Mouse (Mus musculus) lung, postnatal 0 days (tissue): ENCODE measurements around the gene Selenof.
A peak's percentile ranks its signal among the peaks of the same experiment; 100 is the strongest.

Source experiments
- CTCF ChIP-seq: IDR thresholded peaks from 2 replicates; pipeline ENCODE4 v1.5.1; 2016; ENCODE audit warnings: antibody characterized with exemption, mild to moderate bottlenecking
- EP300 ChIP-seq: IDR thresholded peaks from 2 replicates; pipeline ENCODE4 v1.6.1; 2016; ENCODE audit warnings: antibody characterized with exemption, mild to moderate bottlenecking, control low read depth

GRCm38 (mm10) chr3:144574256-144574655 lies 4.2 kb downstream of the Selenof start:
- TF ChIP-seq CTCF, result no peak
- TF ChIP-seq EP300, result peak; percentile 99
